18 mouse cellular contexts compared by ENCODE assay signal in genomic region chr13:117745173-117745572, GRCm38 (mm10).
"Had no signal": no experiment of that assay in that cellular context is flagged by ENCODE, and none has a peak within 500 bp of the region (broad histone marks: within the 10 kb centered on the region; RNA-seq: fewer than 3 reads in every experiment).

No protein-coding gene starts in this region.

- H3K36me3 ChIP-seq: liver, embryonic 13.5 days; liver, embryonic 15.5 days; midbrain, embryonic 13.5 days; midbrain, embryonic 15.5 days; neural tube, embryonic 12.5 days; stomach, embryonic 15.5 days had no signal

- ATAC-seq: midbrain, embryonic 13.5 days; midbrain, embryonic 15.5 days had no signal

- H3K4me2 ChIP-seq: liver, embryonic 13.5 days; liver, embryonic 15.5 days; lung, embryonic 14.5 days; midbrain, embryonic 11.5 days; midbrain, embryonic 13.5 days; midbrain, embryonic 15.5 days; neural tube, embryonic 12.5 days; stomach, embryonic 15.5 days had no signal

- H3K4me3 ChIP-seq: liver, embryonic 13.5 days; liver, embryonic 15.5 days; midbrain, embryonic 13.5 days; midbrain, embryonic 15.5 days; neural tube, embryonic 12.5 days; stomach, embryonic 15.5 days had no signal

- H3K4me1 ChIP-seq: liver, embryonic 13.5 days; liver, embryonic 15.5 days; midbrain, embryonic 13.5 days; midbrain, embryonic 15.5 days; neural tube, embryonic 12.5 days; stomach, embryonic 15.5 days had no signal

- H3K9me3 ChIP-seq: liver, embryonic 13.5 days; liver, embryonic 15.5 days; midbrain, embryonic 13.5 days; midbrain, embryonic 15.5 days; neural tube, embryonic 12.5 days; stomach, embryonic 15.5 days had no signal

- H3K27ac ChIP-seq: liver, embryonic 13.5 days; liver, embryonic 15.5 days; midbrain, embryonic 13.5 days; midbrain, embryonic 15.5 days; neural tube, embryonic 12.5 days; stomach, embryonic 15.5 days; stomach, postnatal 0 days had no signal

- H3K27me3 ChIP-seq: liver, embryonic 13.5 days; liver, embryonic 15.5 days; midbrain, embryonic 13.5 days; midbrain, embryonic 15.5 days; neural tube, embryonic 12.5 days; stomach, embryonic 15.5 days had no signal

- DNase-seq: liver, embryonic 13.5 days; lung, adult 18-20 months; lung, embryonic 14.5 days; lung, postnatal 10 days; lung, postnatal 4 days; right cerebral cortex, postnatal 14 days; right cerebral cortex, postnatal 4 days; spleen, adult 18-20 months; thymus, adult 2 months; thymus, postnatal 25 days; thymus, postnatal 4 days had no signal

- H3K9ac ChIP-seq: liver, embryonic 13.5 days; liver, embryonic 15.5 days; lung, embryonic 14.5 days; midbrain, embryonic 13.5 days; midbrain, embryonic 15.5 days; neural tube, embryonic 12.5 days; stomach, embryonic 15.5 days had no signal
